Mouse (Mus musculus): Measurements from ENCODE around the gene Gm10153.

DNA sequence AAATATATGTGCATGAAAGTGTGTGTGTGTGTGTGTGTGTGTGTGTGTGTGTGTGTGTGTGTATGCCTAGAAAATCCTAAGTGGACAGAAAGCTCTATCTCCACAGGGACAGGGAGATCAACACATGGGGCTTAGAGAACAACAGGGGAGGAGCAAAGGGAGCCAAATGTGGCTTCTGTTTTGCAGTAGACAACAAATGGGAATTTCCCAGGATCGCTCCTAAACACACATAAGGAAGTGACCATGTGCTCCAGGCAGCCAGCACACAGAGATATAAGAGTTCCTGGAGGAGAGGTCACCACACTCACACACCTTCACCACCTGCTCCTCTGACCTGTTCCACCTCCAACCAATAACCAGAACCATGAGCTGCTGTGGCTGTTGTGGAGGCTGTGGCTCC is 10.9 kb upstream of the Gm10153 start, which contains the start of gene Krtap5-3:
- no peak for TF ChIP-seq EP300 (optimal IDR thresholded peaks at IDR 0.05)
- TF ChIP-seq CTCF (IDR thresholded peaks at IDR 0.05; ENCODE audit: low read depth) = no peak
